ENCODE assay signal across 16 mouse cellular contexts in the genomic region with DNA sequence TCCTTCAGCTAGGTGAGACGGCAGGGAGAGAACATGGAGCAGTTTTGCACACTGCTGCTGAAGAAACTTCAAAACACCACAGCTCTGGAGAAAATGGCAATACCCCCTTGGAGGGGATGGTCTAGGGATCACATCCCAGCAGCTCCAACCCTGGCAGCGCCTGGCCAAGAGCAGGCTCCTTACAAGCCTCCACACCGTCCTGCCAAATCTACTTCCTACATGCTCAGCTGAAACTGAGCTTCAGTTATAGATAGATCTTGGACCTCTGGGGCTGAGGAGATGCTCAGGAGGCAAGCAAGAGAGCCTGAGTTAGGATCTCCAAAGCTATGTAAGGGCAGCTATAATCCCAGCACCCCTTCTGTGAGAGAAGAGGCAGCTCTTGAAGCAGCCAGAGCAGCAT. TPM values are rescaled to one million over a fixed set of nuclear protein-coding genes. Genes with fewer than 3 reads are reported as not detected.
"Had no signal": no experiment of that assay in that cellular context is flagged by ENCODE, and none has a peak within 500 bp of the region (broad histone marks: within the 10 kb centered on the region; RNA-seq: fewer than 3 reads in every experiment).

No protein-coding gene starts in this region.

- ATAC-seq: lung, postnatal 0 days; midbrain, embryonic 13.5 days; midbrain, embryonic 15.5 days had no signal

- DNase-seq: lung, adult 2 months; lung, postnatal 14 days; lung, postnatal 36 days; right cerebral cortex, postnatal 14 days; spleen, adult 18-20 months; thymus, adult 18-20 months; thymus, postnatal 14 days; thymus, postnatal 36 days had no signal

- H3K27ac ChIP-seq: lung, embryonic 15.5 days; macrophage; midbrain, embryonic 13.5 days; midbrain, embryonic 15.5 days; neural tube, embryonic 12.5 days had no signal

- H3K4me3 ChIP-seq: lung, embryonic 15.5 days; megakaryocyte, embryonic 14.5 days; midbrain, embryonic 13.5 days; midbrain, embryonic 15.5 days; neural tube, embryonic 12.5 days had no signal

RNA-seq across cellular contexts. Expression of a gene that starts 40.7 kb away (rescaled TPM):
- total RNA-seq: monocyte, adult 5-6 weeks had no signal
